Mouse (Mus musculus) small intestine, adult 2 months (tissue): Measurements from ENCODE around the gene Polr1b.

Experiments
- CTCF ChIP-seq: fragments of 200-500 bp; IDR thresholded peaks from 2 replicates; pipeline ENCODE4 v1.5.1; 2012; ENCODE audit warnings: low read depth, mild to moderate bottlenecking, control low read depth, inconsistent platforms, low read length, moderate library complexity, mixed read lengths; ENCODE audit not compliant: insufficient replicate concordance, insufficient read length; ENCODE audit errors: extremely low read depth
- POLR2A ChIP-seq: fragments of 200-500 bp; IDR thresholded peaks from 2 replicates; pipeline ENCODE4 v1.6.1; 2012; ENCODE audit warnings: low read depth, mild to moderate bottlenecking, control low read depth, inconsistent platforms, low read length, moderate library complexity

- TF ChIP-seq CTCF (no peak), POLR2A (no peak)
Observed at GRCm38 (mm10) chr2:129066326-129066725, 34.5 kb upstream of the Polr1b start.
